Mouse (Mus musculus) CH12.LX (cell line): ENCODE measurements at regions not wholly inside any gene's neighbourhood (a gene's known extent, or its start where the extent isn't known, plus 50 kb on each side); places are given as distances from the start of the nearest gene placed in this dataset.

Experiments used
- DNase-seq: peaks from one replicate; pipeline ENCODE4 v3.0.0-alpha.2; 2013; ENCODE audit errors: extremely low read depth
- H3K27ac ChIP-seq: 2 replicates; pipeline ENCODE4 v1.5.1; 2012; ENCODE audit warnings: low read depth, mild to moderate bottlenecking, control low read depth, moderate library complexity; ENCODE audit not compliant: insufficient read depth
- H3K27me3 ChIP-seq: replicated peaks from 2 replicates; pipeline ENCODE3; 2012; ENCODE audit warnings: inconsistent platforms
- H3K36me3 ChIP-seq, 2 experiments: replicated peaks in 1 of 2; 2 replicates each; pipeline versions ENCODE3 to v1.6.1; 2012; ENCODE audit warnings: inconsistent platforms in 1 of 2, low read length in 1 of 2, mild to moderate bottlenecking in 1 of 2, mixed read lengths in 1 of 2, moderate library complexity in 1 of 2; ENCODE audit not compliant: control insufficient read depth in 1 of 2, insufficient read depth in 1 of 2
- H3K4me1 ChIP-seq, 2 experiments: 2 replicates each; pipeline ENCODE4 v1.6.1; 2012; ENCODE audit warnings: inconsistent platforms in 1 of 2, moderate library complexity in 1 of 2; ENCODE audit not compliant: insufficient read depth in 2 of 2, control insufficient read depth in 1 of 2
- H3K4me2 ChIP-seq: 2 replicates; pipeline ENCODE4 v1.6.1; 2012; ENCODE audit warnings: low read depth, mild to moderate bottlenecking, control low read depth; ENCODE audit not compliant: poor library complexity, insufficient read depth, severe bottlenecking
- H3K4me3 ChIP-seq, 3 experiments: fragments of 150-350 bp in 1 of 3; sonication (generic) in 1 of 3; replicated peaks in 1 of 3; 2 replicates each; pipeline versions ENCODE3 to v1.5.1; 2011 to 2012; ENCODE audit warnings: low read depth in 2 of 3, low read length in 2 of 3, mild to moderate bottlenecking in 2 of 3, moderate library complexity in 2 of 3, control low read depth in 1 of 3, improper control_type of control experiment in 1 of 3, inconsistent platforms in 1 of 3, mixed read lengths in 1 of 3; ENCODE audit not compliant: poor library complexity in 1 of 3
- H3K79me2 ChIP-seq: replicated peaks from 2 replicates; pipeline ENCODE4 v1.6.1; 2012; ENCODE audit warnings: mild to moderate bottlenecking, moderate library complexity; ENCODE audit not compliant: control insufficient read depth, poor library complexity, insufficient read depth, severe bottlenecking; ENCODE audit errors: extremely low read depth
- H3K9ac ChIP-seq: 2 replicates; pipeline ENCODE4 v1.6.1; 2012; ENCODE audit warnings: low read depth, mild to moderate bottlenecking, control low read depth, moderate library complexity; ENCODE audit not compliant: insufficient read depth
- H3K9me3 ChIP-seq: replicated peaks from 2 replicates; pipeline ENCODE3; 2012; ENCODE audit warnings: low read length, inconsistent platforms, mixed read lengths
- BHLHE40 ChIP-seq: IDR thresholded peaks from 2 replicates; pipeline ENCODE4 v1.6.1; 2011; ENCODE audit warnings: mild to moderate bottlenecking, low read depth, low read length, improper control_type of control experiment
- CHD1 ChIP-seq: IDR thresholded peaks from 2 replicates; pipeline ENCODE4 v1.6.1; 2012; ENCODE audit warnings: low read depth, low read length, improper control_type of control experiment, inconsistent platforms
- CTCF ChIP-seq, 2 experiments: IDR thresholded peaks in 1 of 2; conservative IDR thresholded peaks in 1 of 2; 2 replicates each; pipeline ENCODE4 v1.5.1; 2011 to 2012; ENCODE audit warnings: low read depth in 2 of 2, low read length in 2 of 2, improper control_type of control experiment in 1 of 2, inconsistent platforms in 1 of 2, mild to moderate bottlenecking in 1 of 2, moderate library complexity in 1 of 2
- EP300 ChIP-seq: IDR thresholded peaks from 2 replicates; pipeline ENCODE4 v1.6.1; 2011; ENCODE audit warnings: low read length, improper control_type of control experiment
- IRF4 ChIP-seq: IDR thresholded peaks from 2 replicates; pipeline ENCODE4 v1.6.1; 2014; ENCODE audit warnings: low read depth, mild to moderate bottlenecking, inconsistent platforms, low read length, improper control_type of control experiment
- JUN ChIP-seq: IDR thresholded peaks from 2 replicates; pipeline ENCODE4 v1.6.1; 2011; ENCODE audit warnings: low read depth, mild to moderate bottlenecking, low read length, improper control_type of control experiment, moderate library complexity; ENCODE audit not compliant: insufficient read depth
- KAT2A ChIP-seq: IDR thresholded peaks from 2 replicates; pipeline ENCODE4 v1.6.1; 2012; ENCODE audit warnings: low read length, improper control_type of control experiment, inconsistent platforms; ENCODE audit not compliant: insufficient replicate concordance
- MAX ChIP-seq: IDR thresholded peaks from 2 replicates; pipeline ENCODE4 v1.6.1; 2011; ENCODE audit warnings: low read length, improper control_type of control experiment
- MEF2A ChIP-seq: IDR thresholded peaks from 2 replicates; pipeline ENCODE4 v1.6.1; 2014; ENCODE audit warnings: low read depth, mild to moderate bottlenecking, inconsistent platforms, low read length, improper control_type of control experiment, borderline replicate concordance
- MYC ChIP-seq: IDR thresholded peaks from 2 replicates; pipeline ENCODE4 v1.6.1; 2011; ENCODE audit warnings: low read depth, mild to moderate bottlenecking, improper control_type of control experiment, low read length
- NELFE ChIP-seq: IDR thresholded peaks from 2 replicates; pipeline ENCODE4 v1.6.1; 2011; ENCODE audit warnings: low read depth, low read length, improper control_type of control experiment
- NRF1 ChIP-seq: IDR thresholded peaks from 2 replicates; pipeline ENCODE4 v1.6.1; 2014; ENCODE audit warnings: low read depth, mild to moderate bottlenecking, inconsistent platforms, low read length, improper control_type of control experiment, moderate library complexity
- PAX5 ChIP-seq: IDR thresholded peaks from 2 replicates; pipeline ENCODE4 v1.6.1; 2012; ENCODE audit warnings: low read length, inconsistent platforms, mixed read lengths
- POLR2A ChIP-seq: IDR thresholded peaks from 2 replicates; pipeline ENCODE4 v1.6.1; 2011; ENCODE audit warnings: low read depth, mild to moderate bottlenecking, improper control_type of control experiment, low read length
- RAD21 ChIP-seq: IDR thresholded peaks from 2 replicates; pipeline ENCODE4 v1.6.1; 2011; ENCODE audit warnings: low read depth, mild to moderate bottlenecking, low read length, improper control_type of control experiment, moderate library complexity
- SMC3 ChIP-seq: IDR thresholded peaks from 2 replicates; pipeline ENCODE4 v1.6.1; 2011; ENCODE audit warnings: low read depth, low read length, improper control_type of control experiment
- TCF12 ChIP-seq: IDR thresholded peaks from 2 replicates; pipeline ENCODE4 v1.6.1; 2014; ENCODE audit warnings: low read depth, mild to moderate bottlenecking, inconsistent platforms, low read length, improper control_type of control experiment
- USF1 ChIP-seq: IDR thresholded peaks from 2 replicates; pipeline ENCODE4 v1.6.1; 2014; ENCODE audit warnings: low read depth, mild to moderate bottlenecking, inconsistent platforms, low read length, improper control_type of control experiment
- ZC3H11A ChIP-seq: IDR thresholded peaks from 2 replicates; pipeline ENCODE4 v1.6.1; 2012; ENCODE audit warnings: low read depth, mild to moderate bottlenecking, inconsistent platforms, low read length, improper control_type of control experiment
- ZKSCAN1 ChIP-seq: IDR thresholded peaks from 2 replicates; pipeline ENCODE4 v1.6.1; 2012; ENCODE audit warnings: low read depth, inconsistent platforms, low read length, improper control_type of control experiment, borderline replicate concordance
- dilution Hi-C: fragments of 300-500 bp; cut with MboI; formaldehyde crosslinking; loops from 2 replicates; pipeline ENCODE4 v1.14.3; 2020; ENCODE audit warnings: low sequenced_read_pairs; ENCODE audit not compliant: extremely low pct_unique_long_range_greater_than_20kb, extremely low pct_ligation_motif_present
- in situ Hi-C: fragments of 300-500 bp; cut with MboI; formaldehyde crosslinking; loops from 3 replicates; pipeline ENCODE4 v1.14.3; 2019; ENCODE audit warnings: low sequenced_read_pairs, low pct_ligation_motif_present, low pct_unique_long_range_greater_than_20kb, mixed read lengths

GRCm38 (mm10) chr3:98968811-98969210 is 75.8 kb upstream of the Hao2 start:
- dilution Hi-C loops (no loop called here), in situ Hi-C loops (no loop called here)
- Histone ChIP-seq H3K36me3 (no peaks in the 10 kb centered on the region), H3K9ac (no peak overlapping the region), H3K27ac (no peak overlapping the region), H3K4me3 (no peak overlapping the region), H3K4me1 (no peaks in the 10 kb centered on the region), H3K4me2 (no peak overlapping the region), H3K27me3 (no peaks in the 10 kb centered on the region), H3K79me2 (no peaks in the 10 kb centered on the region), H3K9me3 (no peaks in the 10 kb centered on the region)
- no peak for DNase-seq
- TF ChIP-seq MEF2A (no peak), MAX (no peak), PAX5 (no peak), BHLHE40 (no peak), CHD1 (no peak), NELFE (no peak), RAD21 (no peak), NRF1 (no peak), EP300 (no peak), JUN (no peak), TCF12 (no peak), KAT2A (no peak), IRF4 (no peak), POLR2A (no peak)

DNA sequence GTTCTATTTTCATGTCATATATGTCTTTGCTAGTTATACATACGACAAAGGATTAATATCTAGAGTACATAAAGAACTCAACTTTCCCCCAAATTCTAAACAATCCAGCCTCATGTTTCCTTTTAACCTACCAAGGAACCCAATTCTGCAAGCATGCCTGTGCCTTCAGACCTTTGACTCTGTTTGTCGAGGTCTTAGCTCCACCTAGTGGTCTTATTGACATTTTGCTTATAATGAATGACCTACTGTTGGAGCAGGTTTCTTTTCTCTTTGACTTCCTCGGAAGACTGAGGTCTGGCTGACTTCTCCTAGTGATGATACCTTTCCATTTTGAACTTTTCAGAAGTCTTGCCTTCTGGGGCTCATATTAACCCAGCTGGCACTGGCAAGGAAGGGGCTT is 82.7 kb upstream of the Hao2 start:
- dilution Hi-C loops = no loop called here
- H3K36me3 ChIP-seq = no peaks in the 10 kb centered on the region
- H3K4me2 ChIP-seq = peak overlapping the region; percentile 74
- DNase-seq = peak; percentile 74
- H3K27me3 ChIP-seq = no peaks in the 10 kb centered on the region
- H3K4me1 ChIP-seq = peaks cover 0 to 8% of the 10 kb centered on the region in 2 experiments; a peak in 2 of 4 replicates
- no peak overlapping the region for H3K9ac ChIP-seq
- no peaks in the 10 kb centered on the region for H3K9me3 ChIP-seq
- 0 out of 2 replicates have a peak, but pooled peaks have one; percentile 41 for TF ChIP-seq MAX
- 0 out of 2 replicates have a peak, but pooled peaks have one; percentile 44 for TF ChIP-seq MYC
- peak; percentile 75 for TF ChIP-seq SMC3
- TF ChIP-seq ZKSCAN1 = no peak
- 0 out of 2 replicates have a peak, but pooled peaks have one; percentile 5 for TF ChIP-seq ZC3H11A
- no peak for TF ChIP-seq USF1
- 0 out of 2 replicates have a peak, but pooled peaks have one; percentile 25 for TF ChIP-seq MEF2A
- peak; percentile 37 to 86; a peak in 3 of 4 replicates for TF ChIP-seq CTCF (conservative IDR thresholded peaks at IDR 0.05 in 1 of 2, IDR thresholded peaks at IDR 0.05 in 1 of 2; ENCODE audit: low read depth in 2 of 2, low read length in 2 of 2)
- TF ChIP-seq IRF4 = 0 out of 2 replicates have a peak, but pooled peaks have one; percentile 8
- TF ChIP-seq RAD21 = peak; percentile 90
- H3K79me2 ChIP-seq = no peaks in the 10 kb centered on the region
- H3K27ac ChIP-seq = no peak overlapping the region
- in situ Hi-C loops = no loop called here
- peak overlapping the region in 1 of 3 experiments; percentile 20 for H3K4me3 ChIP-seq
